Mouse (Mus musculus): ENCODE measurements around the gene Gm3336. TPM values are rescaled to one million over a fixed set of nuclear protein-coding genes. Genes with fewer than 3 reads are reported as not detected.

Gm3336 gene
- total and polyA plus RNA-seq, 3 experiments: 0.25 to 0.49 TPM; not detected in 1

GRCm38 (mm10) chr8:70730956-70731355 lies 12.6 kb downstream of the Gm3336 start:
- peak overlapping the region; percentile 43; the same call in 1 of the 2 replicates for H3K9ac ChIP-seq (ENCODE audit: insufficient read depth, low read depth)
- in situ Hi-C loops (cut with MboI; ENCODE audit: low pct_ligation_motif_present, low pct_unique_long_range_greater_than_20kb, low sequenced_read_pairs): no loop called here
- H3K27ac ChIP-seq (ENCODE audit: insufficient read depth, low read depth): peak overlapping the region; percentile 15; the same call in 1 of the 2 replicates
- H3K36me3 ChIP-seq (replicated peaks in 1 of 2; ENCODE audit: control insufficient read depth in 1 of 2, insufficient read depth in 1 of 2, low read length in 1 of 2): no peaks in the 10 kb centered on the region
- TF ChIP-seq USF2 (conservative IDR thresholded peaks at IDR 0.05; ENCODE audit: low read depth, low read length) (no peak), BHLHE40 (IDR thresholded peaks at IDR 0.05; ENCODE audit: low read depth, low read length) (peak; percentile 82), SMC3 (IDR thresholded peaks at IDR 0.05; ENCODE audit: low read depth, low read length) (0 out of 2 replicates have a peak, but pooled peaks have one; percentile 2), ETS1 (conservative IDR thresholded peaks at IDR 0.05; ENCODE audit: low read depth, low read length) (peak; percentile 59)
- H3K27me3 ChIP-seq (replicated peaks): no peaks in the 10 kb centered on the region
- H3K4me2 ChIP-seq (ENCODE audit: insufficient read depth, low read depth, poor library complexity, severe bottlenecking): no peak overlapping the region
- no peaks in the 10 kb centered on the region for H3K9me3 ChIP-seq (replicated peaks; ENCODE audit: low read length)
- H3K79me2 ChIP-seq (replicated peaks; ENCODE audit: control insufficient read depth, extremely low read depth, insufficient read depth, poor library complexity, severe bottlenecking): no peaks in the 10 kb centered on the region
- peak; percentile 76 for DNase-seq (ENCODE audit: extremely low read depth)
- dilution Hi-C loops (cut with MboI; ENCODE audit: extremely low pct_ligation_motif_present, extremely low pct_unique_long_range_greater_than_20kb, low sequenced_read_pairs): no loop called here
- peak overlapping the region in 2 of 3 experiments; percentile 39 to 64 for H3K4me3 ChIP-seq (replicated peaks in 1 of 3; ENCODE audit: low read depth in 2 of 3, low read length in 2 of 3, poor library complexity in 1 of 3)
- peaks cover 22 to 33% of the 10 kb centered on the region in 2 experiments for H3K4me1 ChIP-seq (ENCODE audit: control insufficient read depth in 1 of 2, insufficient read depth in 2 of 2)

GRCm38 (mm10) chr8:70737705-70738104 lies 19.4 kb downstream of the Gm3336 start:
- Histone ChIP-seq H3K27me3 (replicated peaks) (no peaks in the 10 kb centered on the region), H3K4me2 (ENCODE audit: insufficient read depth, low read depth, poor library complexity, severe bottlenecking) (no peak overlapping the region), H3K4me1 (ENCODE audit: control insufficient read depth in 1 of 2, insufficient read depth in 2 of 2) (peaks cover 5 to 25% of the 10 kb centered on the region in 2 experiments), H3K79me2 (replicated peaks; ENCODE audit: control insufficient read depth, extremely low read depth, insufficient read depth, poor library complexity, severe bottlenecking) (no peaks in the 10 kb centered on the region), H3K36me3 (replicated peaks in 1 of 2; ENCODE audit: control insufficient read depth in 1 of 2, insufficient read depth in 1 of 2, low read length in 1 of 2) (peaks cover 0 to 5% of the 10 kb centered on the region in 2 experiments), H3K4me3 (replicated peaks in 1 of 3; ENCODE audit: low read depth in 2 of 3, low read length in 2 of 3, poor library complexity in 1 of 3) (no peak overlapping the region), H3K27ac (ENCODE audit: insufficient read depth, low read depth) (no peak overlapping the region), H3K9ac (ENCODE audit: insufficient read depth, low read depth) (no peak overlapping the region), H3K9me3 (replicated peaks; ENCODE audit: low read length) (no peaks in the 10 kb centered on the region)
- TF ChIP-seq ZKSCAN1 (IDR thresholded peaks at IDR 0.05; ENCODE audit: borderline replicate concordance, low read depth, low read length): no peak
- no peak for TF ChIP-seq RCOR1 (conservative IDR thresholded peaks at IDR 0.05; ENCODE audit: low read depth, low read length)
- no peak for TF ChIP-seq CTCF (conservative IDR thresholded peaks at IDR 0.05 in 1 of 2, IDR thresholded peaks at IDR 0.05 in 1 of 2; ENCODE audit: low read depth in 2 of 2, low read length in 2 of 2)
- TF ChIP-seq TCF12 (IDR thresholded peaks at IDR 0.05; ENCODE audit: low read depth, low read length): no peak
- no peak for TF ChIP-seq E2F4 (IDR thresholded peaks at IDR 0.05; ENCODE audit: insufficient replicate concordance, low read depth, low read length)
- no peak for TF ChIP-seq POLR2AphosphoS2 (IDR thresholded peaks at IDR 0.05; ENCODE audit: low read depth, low read length)
- TF ChIP-seq ZNF384 (IDR thresholded peaks at IDR 0.05; ENCODE audit: low read depth, low read length): no peak
- TF ChIP-seq BHLHE40 (IDR thresholded peaks at IDR 0.05; ENCODE audit: low read depth, low read length): no peak
- no peak for TF ChIP-seq CHD2 (IDR thresholded peaks at IDR 0.05; ENCODE audit: low read length)
- TF ChIP-seq SIN3A (IDR thresholded peaks at IDR 0.05; ENCODE audit: low read length): no peak
- no peak for TF ChIP-seq CHD1 (IDR thresholded peaks at IDR 0.05; ENCODE audit: low read depth, low read length)
- no peak for TF ChIP-seq MYC (IDR thresholded peaks at IDR 0.05; ENCODE audit: low read depth, low read length)
- no peak for TF ChIP-seq ZMIZ1 (IDR thresholded peaks at IDR 0.05; ENCODE audit: low read depth, low read length)
- no peak for TF ChIP-seq EP300 (IDR thresholded peaks at IDR 0.05; ENCODE audit: low read length)
- TF ChIP-seq SMC3 (IDR thresholded peaks at IDR 0.05; ENCODE audit: low read depth, low read length): no peak
- no peak for TF ChIP-seq JUN (IDR thresholded peaks at IDR 0.05; ENCODE audit: insufficient read depth, low read depth, low read length)
- no peak for TF ChIP-seq IRF4 (IDR thresholded peaks at IDR 0.05; ENCODE audit: low read depth, low read length)
- dilution Hi-C loops (cut with MboI; ENCODE audit: extremely low pct_ligation_motif_present, extremely low pct_unique_long_range_greater_than_20kb, low sequenced_read_pairs) (no loop called here), in situ Hi-C loops (cut with MboI; ENCODE audit: low pct_ligation_motif_present, low pct_unique_long_range_greater_than_20kb, low sequenced_read_pairs) (no loop called here)
- no peak for DNase-seq (ENCODE audit: extremely low read depth)

All from CH12.LX (cell line).